Mouse (Mus musculus) gonadal fat pad, adult 2 months (tissue): Measurements from ENCODE around the gene Pip5k1c. TPM values are rescaled to one million over a fixed set of nuclear protein-coding genes. Genes with fewer than 3 reads are reported as not detected.

ENCODE experiments used
- DNase-seq: peaks from one replicate; pipeline ENCODE4 v3.0.0-alpha.2; 2012; ENCODE audit warnings: low read depth
- polyA plus RNA-seq: library from polyadenylated mRNA; depleted of rRNA; stranded (reverse); fragments of >200 nt; gene quantifications from 2 replicates; pipeline ENCODE4 v1.2.3, GENCODE M21; 2012

The Pip5k1c gene
- polyA plus RNA-seq, 1 experiment: 58.4 TPM

DNA sequence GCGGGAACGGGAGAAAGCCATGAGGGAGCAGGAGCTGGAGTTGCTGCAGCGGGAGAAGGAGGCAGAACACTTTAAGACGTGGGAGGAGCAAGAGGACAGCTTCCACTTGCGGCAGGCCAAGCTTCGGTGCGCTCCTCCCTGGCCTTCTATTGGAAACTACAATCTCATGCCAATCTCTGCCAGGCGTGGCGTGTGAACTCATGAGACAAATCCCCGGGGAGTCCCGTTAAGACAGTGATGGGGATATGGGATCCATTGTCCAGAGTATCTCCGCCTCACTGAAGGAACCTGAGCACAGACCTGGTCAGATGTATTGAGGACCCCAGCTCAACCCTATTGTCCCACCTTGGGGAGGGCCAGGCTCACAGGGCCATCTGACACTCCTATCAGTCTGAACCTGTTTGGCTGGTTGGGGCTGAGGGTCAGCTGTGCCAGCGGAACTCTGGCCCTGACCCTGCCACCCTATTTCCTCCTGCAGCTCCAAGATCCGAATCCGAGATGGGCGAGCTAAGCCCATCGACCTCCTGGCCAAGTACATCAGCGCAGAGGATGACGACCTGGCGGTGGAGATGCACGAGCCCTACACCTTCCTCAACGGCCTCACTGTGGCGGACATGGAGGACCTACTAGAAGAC is 30.5 kb downstream of the Pip5k1c start:
- DNase-seq: no peak

DNA sequence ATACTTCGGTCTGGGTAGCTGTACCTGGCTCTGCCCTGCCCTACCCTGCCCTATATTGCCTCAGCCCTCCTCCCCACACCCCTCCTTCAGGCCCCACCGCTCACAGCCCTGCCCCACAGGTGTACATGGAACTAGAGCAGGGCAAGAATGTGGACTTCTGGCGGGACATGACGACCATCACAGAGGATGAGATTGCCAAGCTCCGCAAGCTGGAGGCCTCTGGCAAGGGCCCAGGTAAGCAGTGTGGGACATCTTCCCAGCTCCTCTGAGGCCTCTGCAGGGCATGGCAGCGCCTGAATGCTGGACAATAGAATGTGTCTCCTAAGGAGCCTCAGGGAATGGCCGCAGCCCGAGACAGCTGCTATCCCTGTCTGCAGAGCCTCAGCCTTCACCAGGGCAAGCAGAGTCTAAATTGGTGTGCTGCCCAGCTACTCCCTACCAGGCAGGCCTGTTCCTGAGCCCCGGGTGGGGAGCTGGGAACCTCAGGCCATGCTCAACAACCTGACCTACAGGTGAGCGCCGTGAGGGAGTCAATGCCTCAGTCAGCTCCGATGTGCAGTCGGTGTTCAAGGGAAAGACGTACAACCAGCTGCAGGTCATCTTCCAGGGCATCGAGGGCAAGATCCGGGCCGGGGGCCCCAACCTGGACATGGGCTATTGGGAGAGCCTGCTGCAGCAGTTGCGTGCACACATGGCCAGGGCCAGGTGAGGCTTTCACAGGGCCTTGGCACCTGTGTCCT is 31.2 kb downstream of the Pip5k1c start:
- DNase-seq: no peak

DNA sequence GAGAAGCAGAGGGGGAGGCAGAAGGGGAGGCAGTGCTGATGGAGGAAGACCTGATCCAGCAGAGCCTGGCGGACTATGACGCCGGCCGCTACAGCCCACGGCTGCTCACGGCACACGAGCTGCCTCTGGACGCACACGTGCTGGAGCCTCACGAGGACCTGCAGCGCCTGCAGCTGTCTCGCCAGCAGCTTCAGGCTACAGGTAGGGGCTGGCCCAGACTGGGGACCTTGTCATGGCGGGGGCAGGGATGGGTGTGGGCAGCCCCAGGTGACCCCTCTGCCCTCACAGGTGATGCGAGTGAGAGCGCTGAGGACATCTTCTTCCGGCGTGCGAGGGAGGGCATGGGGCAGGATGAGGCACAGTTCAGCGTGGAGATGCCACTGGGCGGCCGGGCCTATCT is 32.4 kb downstream of the Pip5k1c start:
- DNase-seq: no peak

DNA sequence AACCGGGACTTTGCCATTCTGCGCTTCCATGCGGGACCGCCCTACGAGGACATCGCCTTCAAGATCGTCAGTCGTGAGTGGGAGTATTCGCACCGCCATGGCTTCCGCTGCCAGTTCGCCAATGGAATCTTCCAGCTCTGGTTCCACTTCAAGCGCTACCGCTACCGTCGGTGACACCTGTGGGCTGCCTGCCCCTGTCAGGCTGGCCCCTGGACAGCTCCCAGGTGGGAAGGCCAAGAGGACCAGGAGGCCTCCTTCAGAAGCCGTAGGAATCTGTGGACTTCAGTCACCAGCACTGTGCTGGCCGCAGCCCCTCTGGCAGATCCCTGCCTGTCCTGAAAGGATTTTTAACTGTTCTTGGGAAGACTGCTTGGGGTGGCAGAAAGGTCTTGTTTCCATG is 33.0 kb downstream of the Pip5k1c start:
- DNase-seq: no peak

DNA sequence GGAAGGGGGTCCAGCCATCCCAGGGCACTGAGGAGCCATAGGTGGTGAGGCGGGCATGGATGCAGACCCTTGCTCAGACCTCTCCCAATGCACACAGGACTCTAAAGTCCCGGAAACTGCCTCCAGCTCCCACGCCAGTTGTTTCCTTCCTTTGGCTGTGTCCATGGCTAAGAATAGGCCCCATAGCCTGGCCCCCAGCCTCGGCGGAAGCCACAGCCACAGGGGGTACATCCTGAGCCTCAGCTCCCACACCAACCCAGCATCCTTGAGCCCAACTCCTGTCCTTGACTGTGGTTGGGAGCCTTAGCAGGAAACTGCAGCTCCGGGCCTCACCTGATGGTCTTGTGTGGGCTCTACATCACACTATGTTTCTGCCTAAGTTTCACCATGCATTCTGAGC is 34.1 kb downstream of the Pip5k1c start:
- no peak for DNase-seq

DNA sequence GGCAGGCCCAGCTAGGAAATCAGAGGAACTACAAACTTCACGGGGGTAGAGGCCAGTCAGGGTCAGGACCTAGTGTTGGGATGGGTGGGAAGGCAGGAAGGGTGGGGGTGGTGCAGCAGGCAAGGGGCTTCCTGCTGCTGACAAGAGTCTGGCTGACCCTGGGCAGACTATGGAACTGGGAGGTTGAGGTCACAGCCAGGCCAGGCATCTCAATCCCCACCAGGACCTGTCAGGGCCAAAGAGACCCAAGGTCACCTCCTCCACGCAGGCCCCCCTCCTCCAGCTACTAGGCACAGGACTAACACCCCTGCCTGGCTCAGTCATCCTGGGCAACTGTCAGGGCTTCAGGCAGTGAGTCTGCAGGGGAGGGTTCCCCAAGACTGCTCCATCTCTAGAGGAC is 35.2 kb downstream of the Pip5k1c start:
- no peak for DNase-seq

DNA sequence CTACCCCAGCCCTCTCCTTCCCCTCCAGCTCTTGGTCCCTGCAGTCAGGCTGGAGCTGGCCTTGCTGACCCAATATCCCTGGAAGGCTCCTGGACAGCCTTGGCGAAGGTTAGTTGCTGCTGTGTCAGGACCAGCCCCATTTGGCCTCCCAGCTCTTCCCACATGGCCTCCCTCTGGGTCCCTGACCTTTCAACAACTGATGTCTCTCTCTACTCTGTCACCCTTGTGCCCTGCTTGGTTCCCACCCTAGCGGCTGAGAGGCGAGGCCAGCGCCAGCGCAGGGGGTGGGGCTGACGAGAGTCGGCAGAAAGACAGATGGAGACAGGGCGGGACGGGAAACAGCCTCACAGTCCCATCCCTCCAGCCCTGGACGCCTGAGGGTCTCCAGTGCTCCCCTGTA is 35.6 kb downstream of the Pip5k1c start, which contains the start of gene Tbxa2r:
Gene Tbxa2r (plus strand): TSS at position 346 of the 400 bp plus-strand sequence.
- DNase-seq: no peak

DNA sequence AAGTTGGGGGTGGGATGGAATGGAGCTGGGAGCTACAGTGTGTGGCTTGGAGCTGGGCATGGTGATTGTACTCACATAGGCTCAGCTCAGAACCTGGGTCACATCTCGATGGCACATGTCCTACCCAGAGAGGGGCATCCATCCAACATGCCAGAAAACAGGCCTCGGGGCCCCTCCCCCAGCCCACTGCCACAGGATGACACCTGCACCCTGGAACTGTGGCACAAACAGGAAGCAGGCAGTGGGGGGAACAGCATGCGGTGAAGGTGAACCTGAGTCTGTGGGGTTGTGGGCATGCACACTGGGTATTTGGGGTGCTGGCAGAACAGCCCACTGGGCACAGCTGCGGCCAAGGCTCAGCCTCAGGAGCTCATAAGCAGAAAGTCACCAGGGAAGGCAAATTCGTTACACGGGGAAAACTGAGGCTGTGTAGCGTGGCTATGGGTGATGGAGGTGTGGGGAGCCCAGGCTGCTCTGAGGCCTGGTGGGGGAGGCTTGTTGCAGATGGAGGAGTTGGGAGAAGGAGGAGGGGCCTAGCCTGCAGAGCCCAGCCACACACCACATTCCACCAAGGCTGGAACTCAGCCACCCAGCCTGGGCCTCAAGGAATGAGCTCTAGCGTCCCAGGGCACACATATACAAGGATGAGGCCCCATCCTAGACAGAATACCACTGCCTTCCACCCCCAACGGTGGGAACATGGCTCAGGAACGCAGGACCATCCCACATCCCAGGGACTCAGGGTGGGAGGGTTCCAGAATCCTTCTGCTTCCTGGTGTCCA is 36.6 kb downstream of the Pip5k1c start:
- DNase-seq: no peak

DNA sequence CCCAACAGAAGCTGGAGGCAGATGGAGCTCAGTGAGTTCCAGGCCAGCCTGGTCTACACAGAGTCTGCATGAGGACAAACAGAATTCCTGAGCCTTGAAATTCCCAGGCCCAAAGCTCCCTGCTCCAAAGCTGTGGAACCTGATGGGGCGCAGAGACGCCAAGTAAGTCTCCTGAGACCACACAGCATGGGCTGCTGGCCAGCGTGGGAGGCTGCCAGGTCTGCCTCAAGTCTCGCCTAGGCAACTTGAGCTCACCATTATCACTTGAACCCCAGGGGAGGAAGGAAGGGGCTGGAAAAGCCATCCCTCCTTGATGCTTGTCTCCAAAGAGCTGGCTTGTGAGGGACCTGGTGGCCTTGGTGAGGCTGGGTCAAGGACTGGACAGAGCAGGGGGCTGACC is 37.2 kb downstream of the Pip5k1c start:
- no peak for DNase-seq

DNA sequence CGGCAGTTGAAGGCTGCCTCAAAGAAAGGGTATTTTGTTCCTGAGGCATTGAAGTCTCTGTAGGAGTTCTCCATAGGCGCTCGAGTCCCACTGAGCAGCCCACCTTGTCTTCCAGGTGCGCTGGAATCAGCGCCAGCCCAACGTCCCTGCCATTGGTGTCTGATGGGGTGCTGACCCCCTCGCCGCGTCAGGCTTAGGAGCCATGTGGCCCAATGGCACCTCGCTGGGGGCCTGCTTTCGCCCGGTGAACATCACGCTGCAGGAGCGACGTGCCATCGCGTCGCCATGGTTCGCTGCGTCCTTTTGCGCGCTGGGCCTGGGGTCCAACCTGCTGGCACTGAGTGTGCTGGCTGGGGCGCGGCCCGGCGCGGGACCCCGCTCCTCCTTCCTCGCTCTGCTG is 39.5 kb downstream of the Pip5k1c start:
- DNase-seq: no peak

DNA sequence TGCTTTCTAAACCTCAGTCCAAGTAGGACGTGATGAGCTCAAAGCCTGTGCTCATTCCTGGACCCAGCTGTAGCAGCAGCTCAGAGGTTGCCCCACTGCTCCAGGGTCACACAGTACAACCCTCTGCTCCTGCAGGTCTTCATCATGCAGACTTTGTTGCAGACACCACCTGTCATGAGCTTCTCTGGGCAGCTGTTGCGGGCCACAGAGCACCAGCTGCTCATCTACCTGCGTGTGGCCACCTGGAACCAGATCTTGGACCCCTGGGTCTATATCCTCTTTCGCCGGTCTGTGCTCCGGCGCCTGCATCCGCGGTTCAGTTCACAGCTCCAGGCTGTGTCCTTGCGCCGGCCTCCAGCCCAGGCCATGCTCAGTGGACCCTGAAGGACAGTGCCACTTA is 41.6 kb downstream of the Pip5k1c start:
- DNase-seq: no peak

DNA sequence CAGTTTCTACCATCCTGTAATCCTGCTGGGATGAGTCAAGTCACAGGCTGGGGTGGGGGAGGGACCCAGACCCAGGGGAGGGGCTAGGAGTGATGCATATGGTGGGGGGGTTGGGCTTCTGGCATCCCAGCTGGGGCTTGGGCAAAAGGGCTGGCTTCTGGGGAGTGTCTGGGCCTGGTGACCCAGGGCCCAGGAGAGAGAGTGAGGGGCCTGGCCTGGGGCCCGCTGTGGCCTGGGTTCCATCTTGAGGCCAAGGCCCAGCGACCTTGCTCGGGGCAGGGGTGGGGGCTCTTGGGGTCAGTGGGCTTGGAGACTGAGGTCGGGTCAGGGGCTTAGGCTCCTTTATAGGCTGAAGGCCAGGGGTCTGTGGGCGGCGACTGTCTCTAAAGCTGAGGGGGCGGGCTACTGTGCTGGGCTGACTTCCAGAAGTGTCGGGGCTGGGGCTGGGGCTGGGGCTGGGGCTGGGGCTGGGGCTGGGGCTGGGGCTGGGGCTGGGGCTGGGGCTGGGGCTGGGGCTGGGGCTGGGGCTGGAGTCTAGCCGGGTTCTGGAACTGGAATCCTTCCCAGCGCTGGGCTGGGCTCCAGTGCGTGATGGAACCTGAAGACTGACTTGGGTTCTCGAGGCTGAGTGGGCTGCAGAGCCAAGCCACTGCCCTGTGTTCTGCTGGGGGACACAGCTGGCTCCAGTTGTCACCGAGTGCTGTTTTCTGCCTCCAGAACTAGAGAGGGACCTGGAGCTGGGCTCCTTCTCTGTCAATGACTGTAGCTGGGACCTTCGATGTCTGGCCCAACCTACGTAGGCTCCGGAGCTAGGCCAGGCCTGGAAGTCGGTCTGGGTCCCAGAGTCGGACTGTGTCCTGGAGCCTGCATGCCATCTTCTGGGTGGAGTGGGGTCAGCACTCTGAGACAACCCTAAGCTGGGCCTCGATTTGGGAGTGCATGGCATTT is 42.9 kb downstream of the Pip5k1c start:
- DNase-seq: no peak

DNA sequence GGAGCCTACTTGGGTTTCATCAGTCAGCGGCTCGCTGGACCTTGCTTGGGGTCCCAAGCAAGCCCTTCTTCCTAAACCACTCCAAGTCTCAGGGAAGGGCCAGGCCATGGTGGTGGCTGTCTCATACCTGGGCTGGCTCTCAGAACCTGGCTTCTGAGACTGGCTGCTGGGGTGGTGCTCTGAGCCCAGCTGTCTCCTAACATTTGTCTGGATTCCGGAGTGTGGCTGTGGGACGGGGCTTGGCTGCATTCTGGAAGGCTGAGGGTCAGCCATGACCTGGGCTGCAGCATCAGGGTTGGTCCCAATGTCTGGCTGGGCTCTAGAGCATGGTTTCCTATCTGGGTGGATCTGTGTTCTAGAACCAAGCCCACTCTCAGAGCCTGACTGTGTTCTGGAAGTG is 43.8 kb downstream of the Pip5k1c start:
- no peak for DNase-seq

DNA sequence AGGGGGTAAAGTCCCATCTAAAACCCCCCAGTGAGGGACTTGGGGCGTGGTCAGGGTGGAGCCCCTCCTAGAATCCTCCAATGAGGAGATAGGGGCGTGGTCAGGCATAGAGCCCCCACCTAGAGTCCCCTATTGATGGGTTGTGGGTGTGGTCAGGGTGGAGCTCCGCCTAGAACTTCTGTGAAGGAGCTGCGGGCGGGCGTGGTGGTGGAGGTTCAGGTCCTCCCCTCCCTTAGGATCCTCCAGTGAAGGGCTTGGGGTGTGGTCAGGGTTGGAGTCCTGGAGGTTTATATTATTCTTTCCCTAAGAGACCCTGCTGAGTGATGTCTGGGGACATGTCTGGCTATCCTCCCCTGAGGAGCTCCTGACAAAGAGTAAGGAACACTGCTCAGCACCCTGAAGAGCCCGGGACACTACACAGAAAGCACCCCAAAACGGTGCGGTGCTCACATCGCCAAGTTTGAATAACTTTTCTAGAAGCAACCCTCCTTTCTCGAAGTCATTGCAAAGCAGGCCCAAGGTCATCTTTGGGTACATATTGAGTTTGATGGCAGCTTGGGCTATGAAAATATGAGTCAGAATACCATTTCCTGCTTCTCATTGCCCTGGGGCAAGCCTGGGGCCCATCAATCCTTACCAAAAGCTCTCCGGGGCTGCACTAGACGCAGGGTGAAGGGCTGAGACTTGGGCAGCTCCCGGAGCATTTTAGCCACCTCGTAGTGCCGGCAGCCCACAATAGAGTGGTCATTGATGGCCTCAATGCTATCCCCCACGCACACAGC is 48.0 kb downstream of the Pip5k1c start:
- DNase-seq: no peak

DNA sequence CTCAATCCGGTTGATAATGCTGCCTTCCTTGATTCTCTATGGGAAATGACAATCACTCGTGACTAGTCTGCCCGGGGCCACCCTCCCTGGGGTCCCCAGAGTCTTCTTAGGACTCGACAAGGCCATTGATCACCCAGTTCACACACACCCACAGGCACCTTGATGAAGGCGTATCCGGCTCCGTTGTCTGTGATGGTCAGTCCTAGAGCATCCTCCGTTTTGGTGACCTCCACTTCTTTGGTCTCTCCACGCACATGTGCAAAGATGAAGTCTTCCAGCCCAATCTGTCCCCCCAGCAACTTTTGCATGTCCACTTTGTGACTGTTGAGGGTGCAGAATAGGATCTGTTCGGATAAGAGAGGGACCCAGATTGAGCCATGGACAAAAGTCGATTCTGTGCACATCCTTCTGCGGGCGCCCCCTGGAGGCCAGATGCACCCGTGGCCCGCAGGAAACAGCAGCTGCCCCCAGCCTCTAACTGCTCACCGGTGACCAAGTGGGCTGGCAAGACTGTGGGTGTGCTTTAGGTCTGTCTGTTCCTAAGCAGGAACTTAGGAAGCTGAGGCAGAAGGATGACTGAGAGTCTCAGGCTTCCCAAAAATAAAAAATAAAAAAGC is 48.7 kb downstream of the Pip5k1c start:
- DNase-seq: no peak

DNA sequence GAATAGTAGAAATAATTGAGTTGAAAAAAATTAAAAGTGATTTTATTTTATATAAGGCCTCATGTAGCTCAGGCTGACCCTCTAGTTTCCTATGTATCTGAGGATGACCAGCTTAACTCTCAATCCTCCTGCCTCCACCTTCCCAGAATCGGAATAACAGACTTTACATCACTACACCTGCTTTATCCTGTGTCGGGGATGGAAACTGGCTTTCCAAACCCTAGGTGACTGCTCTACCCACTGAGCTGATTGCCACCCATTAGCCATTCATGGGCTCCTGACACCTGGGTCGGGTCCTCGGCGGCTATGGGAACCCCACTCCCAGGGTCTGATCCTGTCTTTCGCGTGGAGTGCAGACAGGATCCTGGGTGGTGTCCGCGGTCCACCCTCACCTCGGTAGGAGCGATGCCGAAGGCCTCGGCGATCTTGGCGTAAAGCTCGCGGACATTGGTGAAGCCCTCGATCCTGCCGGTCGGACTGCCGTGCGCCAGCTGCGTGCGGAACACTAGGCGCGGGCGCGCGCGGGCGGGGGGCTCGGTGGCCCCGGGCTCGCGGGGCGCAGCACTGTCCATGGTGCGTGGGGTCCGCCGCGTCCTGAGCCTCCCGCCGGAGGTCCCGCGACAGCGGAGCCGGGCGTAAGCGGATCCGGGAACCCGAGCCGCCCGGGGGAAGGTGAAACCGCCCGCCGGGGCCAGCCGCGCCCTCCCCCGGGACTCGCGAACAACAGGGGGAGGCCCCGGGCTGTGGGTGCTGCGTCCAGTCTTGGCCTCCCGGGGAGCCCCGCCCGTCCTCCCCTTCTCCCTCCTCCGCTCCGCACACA is 50.1 kb downstream of the Pip5k1c start, which contains the start of gene Gipc3:
Gene Gipc3 (minus strand): TSS at position 581 of the 820 bp plus-strand sequence.
- DNase-seq: no peak

DNA sequence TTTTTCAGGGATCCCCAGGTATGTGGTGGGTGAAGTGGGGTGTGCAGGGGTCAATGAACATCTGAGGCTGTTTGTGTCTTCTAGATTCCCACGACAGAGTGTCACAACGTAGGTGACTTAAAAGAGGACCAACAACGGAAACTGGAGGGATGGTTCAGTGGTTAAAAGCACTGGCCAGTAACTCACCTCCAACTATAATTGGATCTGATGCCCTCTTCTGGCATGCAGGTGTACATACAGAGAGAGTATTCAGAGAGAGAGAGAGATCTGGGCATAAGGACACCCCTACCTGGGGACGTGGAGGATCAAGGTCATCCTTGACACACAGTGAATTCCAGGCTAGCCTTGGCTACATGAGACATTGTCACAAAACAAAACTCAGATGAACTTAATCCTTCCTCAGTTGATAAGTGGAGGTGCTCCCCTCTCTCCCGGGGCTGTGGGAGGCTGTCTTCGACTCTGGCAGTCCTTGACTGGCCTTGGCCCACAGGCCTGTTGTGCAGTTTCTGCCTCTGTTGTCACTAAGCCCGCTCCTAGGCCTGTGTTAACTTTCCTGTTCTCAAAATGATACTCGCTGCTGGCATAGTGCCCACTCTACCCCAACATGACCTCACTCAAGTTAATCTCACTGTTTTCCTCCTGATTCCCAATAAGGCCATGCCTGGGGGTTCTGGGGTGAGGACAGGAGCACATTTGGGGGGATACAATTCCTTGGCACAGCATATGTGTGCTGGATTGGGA is 51.8 kb downstream of the Pip5k1c start:
- DNase-seq: no peak

DNA sequence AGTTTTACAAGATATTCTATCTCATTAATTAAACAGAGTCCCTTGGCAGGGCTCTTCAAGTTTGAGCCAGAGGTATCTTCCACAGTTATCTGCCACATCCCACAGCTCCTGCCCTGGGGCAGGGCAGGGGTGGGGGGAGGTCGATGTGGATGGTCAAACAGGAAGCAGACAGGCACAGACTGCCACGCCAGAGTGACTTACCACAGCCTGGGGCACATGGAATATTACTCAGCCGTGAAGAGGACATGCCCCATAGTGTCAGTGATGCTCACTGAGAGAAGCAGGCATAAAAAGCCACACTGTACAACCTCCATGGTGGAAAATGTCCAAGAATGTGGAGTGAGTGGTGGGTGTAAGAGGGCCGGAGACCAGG is 52.4 kb downstream of the Pip5k1c start:
- DNase-seq: no peak
